Mouse (Mus musculus) mesoderm, embryonic 11.5 days (tissue): ENCODE data around the gene Dohh.
A peak's percentile ranks its signal among the peaks of the same experiment; 100 is the strongest.

Experiments
- DNase-seq: peaks from one replicate; pipeline ENCODE4 v3.0.0-alpha.2; 2012; ENCODE audit warnings: low read depth, low spot score

Dohh gene

GRCm38 (mm10) chr10:81384605-81384982, 366 bp downstream of the Dohh start:
- DNase-seq, result no peak

GRCm38 (mm10) chr10:81385603-81386306, 1.5 kb downstream of the Dohh start:
- no peak for DNase-seq

GRCm38 (mm10) chr10:81387716-81388115, 3.5 kb downstream of the Dohh start:
- no peak for DNase-seq

GRCm38 (mm10) chr10:81388505-81389055, 4.4 kb downstream of the Dohh start, which contains the start of gene Gm48552:
Gene Gm48552, plus strand, starts transcription at chr10:81389005.
- no peak for DNase-seq

- DNase-seq, result no peak
Measured at GRCm38 (mm10) chr10:81389373-81389772, 5.1 kb downstream of the Dohh start.

GRCm38 (mm10) chr10:81389801-81390677, 5.8 kb downstream of the Dohh start:
- DNase-seq, result peak; percentile 72

GRCm38 (mm10) chr10:81390678-81390965, 6.4 kb downstream of the Dohh start:
- no peak for DNase-seq

GRCm38 (mm10) chr10:81392270-81392669, 8.0 kb downstream of the Dohh start:
- DNase-seq, result no peak

- no peak for DNase-seq
Measured at GRCm38 (mm10) chr10:81392781-81393185, 8.6 kb downstream of the Dohh start, which contains the start of gene Smim24. Gene Smim24, plus strand, starts transcription at chr10:81393051.

- DNase-seq, result no peak
Measured at GRCm38 (mm10) chr10:81393456-81394063, 9.3 kb downstream of the Dohh start.

GRCm38 (mm10) chr10:81395127-81395526, 10.9 kb downstream of the Dohh start:
- peak; percentile 83 for DNase-seq

GRCm38 (mm10) chr10:81395865-81396264, 11.6 kb downstream of the Dohh start:
- no peak for DNase-seq

GRCm38 (mm10) chr10:81396749-81397148, 12.5 kb downstream of the Dohh start:
- DNase-seq, result no peak

GRCm38 (mm10) chr10:81399296-81399695, 15.1 kb downstream of the Dohh start:
- no peak for DNase-seq

- no peak for DNase-seq
Measured at GRCm38 (mm10) chr10:81399798-81400308, 15.6 kb downstream of the Dohh start.

- no peak for DNase-seq
Measured at GRCm38 (mm10) chr10:81400371-81401204, 16.4 kb downstream of the Dohh start.

- peak; percentile 66 for DNase-seq
Measured at GRCm38 (mm10) chr10:81401205-81401520, 16.9 kb downstream of the Dohh start.

GRCm38 (mm10) chr10:81401521-81402226, 17.4 kb downstream of the Dohh start:
- peak; percentile 89 for DNase-seq

GRCm38 (mm10) chr10:81402227-81402765, 18.1 kb downstream of the Dohh start:
- DNase-seq, result no peak

- DNase-seq, result no peak
Measured at GRCm38 (mm10) chr10:81403511-81403910, 19.3 kb downstream of the Dohh start.
